Mouse (Mus musculus) lung, adult 2 months (tissue): Measurements from ENCODE around the gene Hmgb1. TPM values are rescaled to one million over a fixed set of nuclear protein-coding genes. Genes with fewer than 3 reads are reported as not detected.

Experiments
- DNase-seq: peaks from one replicate; pipeline ENCODE4 v3.0.0; 2022
- H3K4me1 ChIP-seq: fragments of 200-500 bp; 2 replicates; pipeline ENCODE4 v1.6.1; 2011; ENCODE audit warnings: low read length; ENCODE audit not compliant: control insufficient read depth, insufficient read depth
- H3K4me3 ChIP-seq: fragments of 200-500 bp; replicated peaks from 2 replicates; pipeline ENCODE3; 2011; ENCODE audit warnings: low read depth, mild to moderate bottlenecking, control low read depth, low read length; ENCODE audit errors: extremely low read depth
- CTCF ChIP-seq: fragments of 200-500 bp; IDR thresholded peaks from 2 replicates; pipeline ENCODE4 v1.5.1; 2011; ENCODE audit warnings: mild to moderate bottlenecking, low read length, control low read depth; ENCODE audit not compliant: insufficient read depth
- POLR2A ChIP-seq: fragments of 200-500 bp; IDR thresholded peaks from 2 replicates; pipeline ENCODE4 v1.6.1; 2011; ENCODE audit warnings: low read depth, mild to moderate bottlenecking, control low read depth, low read length, borderline replicate concordance; ENCODE audit errors: extremely low read depth
- WGBS: fragments of 180-500 bp; shearing (Covaris S2); methylation state at CpG from one replicate; pipeline ENCODE4 v1.1.7; 2018; 5-methylcytosine and 5-hydroxymethylcytosine counted together
- polyA plus RNA-seq: library from polyadenylated mRNA; depleted of rRNA; stranded (reverse); fragments of >200 nt; gene quantifications from 2 replicates; pipeline ENCODE4 v1.2.3, GENCODE M21; 2012; rRNA removed

Hmgb1 gene
- polyA plus RNA-seq, 1 experiment = 38.2 TPM

- TF ChIP-seq POLR2A (peak; percentile 45; the same call in 1 of the 2 replicates), CTCF (peak; percentile 71)
- Histone ChIP-seq H3K4me3 (peak overlapping the region; percentile 45), H3K4me1 (peaks cover 6% of the 10 kb centered on the region; the same call in 1 of the 2 replicates)
- 3% methylated on average over 26 of the region's 26 CpGs for WGBS
- DNase-seq = peak; percentile 100
Measured at GRCm38 (mm10) chr5:149006362-149007294, 177.7 kb downstream of the Hmgb1 start.

DNA sequence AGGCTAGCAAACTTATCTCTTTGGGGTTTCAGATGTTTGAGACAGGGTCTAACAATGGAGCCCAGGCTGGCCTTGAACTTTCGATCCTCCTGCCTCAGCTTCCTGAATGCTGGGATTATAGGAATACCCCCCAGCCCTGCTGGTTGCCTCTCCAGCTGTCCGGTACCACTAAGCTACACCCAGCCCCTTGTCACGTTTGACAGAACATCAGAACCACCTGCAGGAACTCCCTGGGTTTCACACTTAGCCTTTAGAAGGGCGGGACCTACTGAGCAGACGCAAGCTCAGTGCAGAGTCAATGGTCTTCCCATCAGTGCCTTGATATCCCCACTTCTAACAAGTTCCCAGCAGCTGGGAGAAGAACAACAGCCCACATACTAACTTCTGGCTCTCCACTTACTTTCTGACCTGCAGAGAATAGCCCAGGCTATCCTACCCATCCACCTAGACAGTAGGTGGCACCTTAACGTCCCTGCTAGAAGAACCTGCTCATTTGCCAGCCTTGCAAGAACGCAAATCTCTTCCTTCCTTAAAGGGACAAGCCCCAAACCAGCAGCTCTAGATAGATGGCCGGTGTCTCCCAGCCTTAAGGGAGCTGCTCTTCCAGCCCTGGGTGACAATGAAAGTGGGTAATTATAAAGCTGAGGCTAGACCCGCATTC, 178.5 kb downstream of the Hmgb1 start:
- Histone ChIP-seq H3K4me1 (peaks cover 6% of the 10 kb centered on the region; the same call in 1 of the 2 replicates), H3K4me3 (no peak overlapping the region)
- 49% methylated on average over 9 of the region's 9 CpGs for WGBS
- TF ChIP-seq POLR2A (no peak), CTCF (no peak)
- no peak for DNase-seq

DNA sequence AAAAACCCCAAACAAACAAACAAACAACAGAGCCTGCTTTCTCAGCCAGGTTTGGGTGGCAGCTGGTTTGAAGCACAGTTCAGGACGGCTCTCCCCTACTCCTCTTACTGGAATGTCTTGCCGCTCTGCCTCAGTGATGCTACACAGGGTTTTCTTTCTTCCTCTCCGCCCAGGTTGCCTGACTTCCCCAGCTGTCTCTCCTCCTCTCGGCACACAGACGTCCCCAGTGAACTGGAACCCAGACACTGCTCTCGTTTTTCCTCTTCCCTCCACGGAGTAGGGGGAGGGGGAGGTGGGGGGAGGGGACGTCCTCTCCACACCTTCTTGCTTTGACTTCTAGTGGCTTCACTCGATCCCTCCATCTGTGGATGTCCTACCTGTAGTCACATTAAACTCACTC, 179.2 kb downstream of the Hmgb1 start:
- DNase-seq = no peak

GRCm38 (mm10) chr5:149003137-149003536, 181.2 kb downstream of the Hmgb1 start:
- TF ChIP-seq POLR2A = no peak
- TF ChIP-seq CTCF = no peak
- 53% methylated on average over 2 of the region's 2 CpGs for WGBS
- peaks cover 6% of the 10 kb centered on the region; the same call in 1 of the 2 replicates for H3K4me1 ChIP-seq
- no peak for DNase-seq
- H3K4me3 ChIP-seq = no peak overlapping the region

More for the DNA sequence above, 179.2 kb downstream of the Hmgb1 start:
- peaks cover 6% of the 10 kb centered on the region; the same call in 1 of the 2 replicates for H3K4me1 ChIP-seq
- no peak for TF ChIP-seq CTCF
- TF ChIP-seq POLR2A = no peak
- WGBS = 53% methylated on average over 7 of the region's 9 CpGs
- H3K4me3 ChIP-seq = no peak overlapping the region

- WGBS = 61% methylated on average over 6 of the region's 6 CpGs
Measured at GRCm38 (mm10) chr5:149002803-149003115, 181.5 kb downstream of the Hmgb1 start.

GRCm38 (mm10) chr5:149002034-149002802, 182.1 kb downstream of the Hmgb1 start:
- 60% methylated on average over 20 of the region's 20 CpGs for WGBS
- H3K4me3 ChIP-seq = no peak overlapping the region
- TF ChIP-seq POLR2A (no peak), CTCF (no peak)

More at GRCm38 (mm10) chr5:149002803-149003115, 181.5 kb downstream of the Hmgb1 start:
- no peak overlapping the region for H3K4me3 ChIP-seq
- DNase-seq = no peak
- TF ChIP-seq POLR2A (no peak), CTCF (no peak)
- peaks cover 6% of the 10 kb centered on the region; the same call in 1 of the 2 replicates for H3K4me1 ChIP-seq

DNA sequence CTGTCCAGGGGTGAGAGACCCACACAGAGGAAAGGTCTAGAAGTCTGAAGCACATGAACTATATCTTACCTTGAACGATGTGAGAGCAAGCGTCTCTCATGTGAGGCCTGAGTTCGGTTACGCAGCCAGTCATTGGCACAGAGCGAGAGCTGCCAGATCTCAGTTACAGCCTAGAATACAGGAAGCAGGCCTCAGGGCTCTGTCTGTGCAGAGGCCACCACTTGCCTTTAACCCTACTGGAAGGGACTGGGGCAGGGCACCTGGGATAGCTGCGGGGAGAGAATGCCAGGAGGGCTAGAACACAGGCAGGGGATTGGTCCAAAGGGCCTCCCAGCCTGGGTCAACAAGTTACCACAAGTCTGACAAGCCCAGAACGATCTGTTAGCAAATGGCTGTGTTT, 184.5 kb downstream of the Hmgb1 start:
- Histone ChIP-seq H3K4me3 (no peak overlapping the region), H3K4me1 (no peaks in the 10 kb centered on the region)
- DNase-seq = no peak
- 86% methylated on average over 7 of the region's 7 CpGs for WGBS
- TF ChIP-seq CTCF = no peak
- TF ChIP-seq POLR2A = no peak

More at GRCm38 (mm10) chr5:149002034-149002802, 182.1 kb downstream of the Hmgb1 start:
- peaks cover 3% of the 10 kb centered on the region; the same call in 1 of the 2 replicates for H3K4me1 ChIP-seq
- DNase-seq = no peak

DNA sequence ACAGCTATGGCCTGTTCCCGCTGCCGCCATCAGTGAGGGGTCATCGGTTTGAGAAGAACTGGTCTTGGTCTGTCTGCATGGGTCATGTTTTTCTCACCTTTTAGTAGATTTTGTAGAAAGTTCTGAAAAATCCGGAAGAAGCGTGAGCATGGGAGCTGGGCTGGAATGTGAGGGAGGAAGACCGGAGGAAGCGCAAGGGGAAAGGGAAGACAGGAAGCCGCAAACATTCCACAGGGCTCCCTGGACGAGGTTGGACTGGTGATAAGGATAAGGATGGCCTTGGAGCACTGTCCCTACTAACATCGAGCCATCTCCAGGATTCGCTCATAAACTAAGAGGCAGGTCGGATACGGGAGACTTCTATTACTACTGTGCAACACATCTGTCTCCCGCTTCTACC, 185.8 kb downstream of the Hmgb1 start:
- WGBS = 67% methylated on average over 14 of the region's 14 CpGs
- H3K4me3 ChIP-seq = no peak overlapping the region
- no peak for DNase-seq
- no peaks in the 10 kb centered on the region for H3K4me1 ChIP-seq
- no peak for TF ChIP-seq CTCF
- no peak for TF ChIP-seq POLR2A

DNA sequence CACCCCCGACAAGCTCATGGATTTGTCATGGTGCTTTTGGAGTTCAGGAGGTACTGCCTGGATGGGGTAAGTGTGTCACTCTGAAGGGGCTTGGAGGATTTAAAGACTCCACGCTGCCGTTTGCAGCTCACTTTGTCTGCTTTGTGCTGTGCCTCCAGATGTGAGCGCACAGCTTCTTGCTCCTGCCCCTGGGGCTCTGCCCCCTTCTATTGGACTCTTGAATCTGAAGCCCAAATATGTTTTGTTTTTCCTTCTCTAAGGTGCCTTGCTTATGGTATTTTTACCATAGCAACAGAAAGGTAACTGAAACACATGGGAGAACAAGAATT, 187.6 kb downstream of the Hmgb1 start:
- Histone ChIP-seq H3K4me3 (no peak overlapping the region), H3K4me1 (peaks cover 2% of the 10 kb centered on the region; the same call in 1 of the 2 replicates)
- WGBS = 61% methylated on average over 4 of the region's 4 CpGs
- TF ChIP-seq POLR2A (no peak), CTCF (no peak)
- no peak for DNase-seq

Other genes starting within 250 kb of the Hmgb1 start
- gene Gm42791, start 189.3 kb downstream of the Hmgb1 start, polyA plus RNA-seq = not detected in 2 replicates
- 6.2 and 10.5 TPM in 2 replicates for gene Uspl1, start 139 bp downstream of the Hmgb1 start, polyA plus RNA-seq
- gene Alox5ap, start 80.3 kb upstream of the Hmgb1 start, polyA plus RNA-seq = 65.9 and 104 TPM in 2 replicates
- gene Medag, start 227.3 kb upstream of the Hmgb1 start, polyA plus RNA-seq = 5.2 and 7.1 TPM in 2 replicates